Mouse (Mus musculus): Measurements from ENCODE around the gene Fosb.

- TF ChIP-seq CTCF (IDR thresholded peaks at IDR 0.05), result peak; percentile 58
- no peak for TF ChIP-seq EP300 (IDR thresholded peaks at IDR 0.05)
Observed at GRCm38 (mm10) chr7:19309884-19310641, at the start of gene Fosb.
